Mouse (Mus musculus) kidney, postnatal 0 days (tissue): Measurements from ENCODE around the gene Elmo1. TPM values are rescaled to one million over a fixed set of nuclear protein-coding genes. Genes with fewer than 3 reads are reported as not detected.

Source experiments
- ATAC-seq: fragments of 200-750 bp; cut with Nextera tagmentation; replicated peaks from 2 replicates; pipeline ENCODE4 v1.8.0; 2017; ENCODE audit warnings: low read depth, moderate number of reproducible peaks, moderate TSS enrichment, moderate library complexity; ENCODE audit not compliant: low FRiP score
- DNase-seq: peaks from one replicate; pipeline ENCODE4 v3.0.0-alpha.2; 2016; ENCODE audit warnings: low spot score
- H3K27ac ChIP-seq: fragments of 300-500 bp; sonication (generic); 2 replicates; pipeline ENCODE4 v1.5.1; 2014; ENCODE audit warnings: mild to moderate bottlenecking
- H3K27me3 ChIP-seq: fragments of 300-500 bp; sonication (generic); 2 replicates; pipeline ENCODE4 v1.6.1; 2014; ENCODE audit warnings: low read length, mixed read lengths; ENCODE audit not compliant: insufficient read depth
- H3K36me3 ChIP-seq: fragments of 300-500 bp; sonication (generic); 2 replicates; pipeline ENCODE4 v1.6.1; 2014; ENCODE audit warnings: low read length, mixed read lengths; ENCODE audit not compliant: insufficient read depth
- H3K4me1 ChIP-seq: fragments of 300-500 bp; sonication (generic); replicated peaks from 2 replicates; pipeline ENCODE4 v1.6.1; 2014; ENCODE audit warnings: antibody characterized with exemption, low read length, mixed read lengths; ENCODE audit not compliant: insufficient read depth
- H3K4me2 ChIP-seq: fragments of 300-500 bp; sonication (generic); 2 replicates; pipeline ENCODE4 v1.6.1; 2014; ENCODE audit warnings: mild to moderate bottlenecking, low read length, moderate library complexity, mixed read lengths
- H3K4me3 ChIP-seq: fragments of 300-500 bp; sonication (generic); replicated peaks from 2 replicates; pipeline ENCODE4 v1.5.1; 2014; ENCODE audit warnings: low read depth, low read length
- H3K9ac ChIP-seq: fragments of 300-500 bp; sonication (generic); 2 replicates; pipeline ENCODE4 v1.6.1; 2014; ENCODE audit warnings: low read depth, low read length
- H3K9me3 ChIP-seq: fragments of 300-500 bp; sonication (generic); replicated peaks from 2 replicates; pipeline ENCODE4 v1.6.1; 2016; ENCODE audit warnings: low read length, inconsistent platforms, mixed read lengths
- CTCF ChIP-seq: IDR thresholded peaks from 2 replicates; pipeline ENCODE4 v1.5.1; 2016; ENCODE audit warnings: antibody characterized with exemption, low read depth, mild to moderate bottlenecking, moderate library complexity
- WGBS: fragments of 180-500 bp; shearing (Covaris S2); extraction: QIAGEN DNeasy Blood & Tissue Kit; methylation state at CpG from one replicate; pipeline ENCODE4 v1.1.7; 2014; 5-methylcytosine and 5-hydroxymethylcytosine counted together
- polyA plus RNA-seq: library from polyadenylated mRNA; unstranded; fragments of >200 nt; fragmentation: Nextera tagmentation; extraction: Ambion mirVana; gene quantifications from 2 replicates; pipeline ENCODE4 v1.2.1, GENCODE M21; 2015

The Elmo1 gene
- polyA plus RNA-seq, 1 experiment from 2014 or later = 5.1 TPM

DNA sequence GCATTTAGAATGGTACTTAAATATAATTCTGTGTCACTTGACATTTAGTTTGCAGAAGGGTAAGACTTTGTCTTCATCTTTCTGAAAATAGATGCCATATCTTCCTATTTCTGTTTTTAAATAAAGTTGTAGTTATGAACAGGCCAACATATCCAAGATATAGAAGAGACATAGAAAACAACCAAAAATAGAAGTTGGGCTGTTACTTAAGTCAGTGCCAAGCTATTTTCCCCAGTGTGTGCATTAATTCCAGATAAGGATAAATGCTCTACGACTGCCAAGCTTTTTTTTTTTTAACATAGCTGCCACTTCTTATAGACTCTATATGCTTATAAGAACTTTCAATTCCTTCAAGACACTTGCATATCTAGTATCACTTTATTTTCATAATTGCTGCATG is 511.0 kb downstream of the Elmo1 start:
- no peak for TF ChIP-seq CTCF
- Histone ChIP-seq H3K4me1 (0 out of 2 replicates have a peak, but pooled peaks cover 7% of the 10 kb centered on the region), H3K9me3 (no peaks in the 10 kb centered on the region), H3K4me2 (no peak overlapping the region), H3K36me3 (no peaks in the 10 kb centered on the region), H3K27me3 (no peaks in the 10 kb centered on the region), H3K27ac (no peak overlapping the region), H3K4me3 (no peak overlapping the region), H3K9ac (no peak overlapping the region)
- DNase-seq (no peak), ATAC-seq (no peak)
- WGBS = 75% methylated on average over 1 of the region's 1 CpGs

- ATAC-seq = 0 out of 2 replicates have a peak, but pooled peaks have one; percentile 33
- H3K36me3 ChIP-seq = no peaks in the 10 kb centered on the region
- WGBS = 67% methylated on average over 3 of the region's 3 CpGs
- H3K27me3 ChIP-seq = no peaks in the 10 kb centered on the region
- no peak overlapping the region for H3K9ac ChIP-seq
- DNase-seq = no peak
- no peak overlapping the region for H3K27ac ChIP-seq
- no peak overlapping the region for H3K4me2 ChIP-seq
- no peaks in the 10 kb centered on the region for H3K9me3 ChIP-seq
- H3K4me3 ChIP-seq = no peak overlapping the region
- no peaks in the 10 kb centered on the region for H3K4me1 ChIP-seq
- TF ChIP-seq CTCF = no peak
These were observed 516.5 kb downstream of the Elmo1 start for GRCm38 (mm10) chr13:20606891-20607290.

DNA sequence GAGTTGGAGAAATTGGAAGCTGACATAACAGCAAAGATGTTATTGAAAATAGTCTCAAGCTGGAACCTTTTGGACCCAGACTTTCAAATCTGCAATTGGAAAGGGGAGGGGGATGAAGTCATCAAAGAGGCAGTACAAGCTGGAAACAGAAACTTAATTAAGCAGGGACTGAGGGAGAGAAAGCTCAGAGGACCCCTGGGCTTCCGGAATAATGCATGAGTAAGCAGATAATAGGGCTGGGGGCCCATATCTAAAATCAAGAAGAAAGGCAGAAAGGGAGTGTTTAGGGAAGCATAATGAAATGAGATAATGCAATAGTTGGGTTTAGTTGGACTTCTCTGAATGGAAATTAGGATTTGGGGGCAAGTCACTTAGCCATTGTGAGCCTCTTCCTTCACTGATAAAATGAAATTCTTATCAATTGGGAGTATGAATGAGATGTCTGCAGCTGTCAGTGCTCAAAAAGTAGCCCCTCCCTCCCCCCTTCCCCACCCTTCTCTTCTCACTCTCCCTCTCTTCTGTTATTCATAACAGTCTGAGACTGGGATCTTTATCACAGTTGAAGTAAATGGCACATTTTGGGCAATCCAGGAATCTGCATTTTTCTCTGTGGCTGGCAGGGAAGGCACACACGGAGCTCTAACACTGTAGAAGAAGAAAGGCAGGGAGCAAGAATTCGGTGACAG is 518.8 kb downstream of the Elmo1 start:
- Histone ChIP-seq H3K27ac (no peak overlapping the region), H3K27me3 (no peaks in the 10 kb centered on the region), H3K36me3 (no peaks in the 10 kb centered on the region), H3K4me1 (no peaks in the 10 kb centered on the region), H3K4me2 (no peak overlapping the region), H3K4me3 (no peak overlapping the region), H3K9me3 (no peaks in the 10 kb centered on the region), H3K9ac (no peak overlapping the region)
- WGBS = 57% methylated on average over 3 of the region's 3 CpGs
- no peak for TF ChIP-seq CTCF
- DNase-seq (no peak), ATAC-seq (no peak)

DNA sequence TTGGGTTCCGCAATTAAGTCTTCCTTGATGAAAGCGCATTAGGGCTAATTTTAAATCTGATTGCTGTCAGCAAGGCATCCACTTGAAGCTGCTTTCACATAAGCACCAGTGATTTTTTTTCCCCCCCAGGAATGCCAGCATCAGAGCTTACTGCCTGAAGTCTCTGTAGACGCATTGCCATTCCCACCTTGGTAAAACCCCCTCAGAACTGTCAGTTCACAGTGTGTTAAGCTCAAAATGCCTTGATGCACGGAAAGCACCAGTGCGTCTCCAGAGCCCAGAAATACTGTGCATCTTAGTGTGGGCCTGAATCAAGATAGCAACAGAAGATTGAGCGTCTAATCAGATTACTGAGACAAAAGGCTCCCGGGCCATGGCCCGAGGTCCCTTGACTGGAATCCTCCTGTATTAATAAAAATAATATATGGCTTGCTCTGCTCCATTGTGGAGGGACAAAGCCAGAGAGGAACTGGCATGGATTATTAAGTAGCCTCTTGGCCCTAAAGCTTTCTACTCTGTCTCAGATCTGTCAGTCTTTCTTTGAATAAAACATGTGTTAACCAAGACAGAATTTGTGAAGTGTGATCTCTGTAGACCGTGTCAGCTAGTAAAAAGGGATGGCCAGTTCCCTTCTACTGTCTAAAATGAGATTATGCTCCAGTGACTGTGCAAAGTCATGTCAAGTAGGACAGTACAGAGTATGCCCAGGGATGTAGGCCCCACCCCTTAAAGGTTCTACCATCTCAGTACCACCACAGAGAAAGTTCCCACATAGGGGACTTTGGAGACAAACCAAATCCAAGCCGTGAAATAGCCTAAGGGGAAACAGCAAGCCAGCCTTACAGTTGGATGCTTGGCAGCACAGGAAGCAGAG is 525.4 kb downstream of the Elmo1 start:
- WGBS = 51% methylated on average over 10 of the region's 10 CpGs

GRCm38 (mm10) chr13:20619946-20620345 is 529.5 kb downstream of the Elmo1 start:
- 89% methylated on average over 5 of the region's 5 CpGs for WGBS
- no peak for ATAC-seq
- no peak overlapping the region for H3K27ac ChIP-seq

More for the DNA sequence above, 525.4 kb downstream of the Elmo1 start:
- H3K27me3 ChIP-seq = no peaks in the 10 kb centered on the region
- no peak overlapping the region for H3K9ac ChIP-seq
- no peaks in the 10 kb centered on the region for H3K36me3 ChIP-seq
- no peak overlapping the region for H3K4me2 ChIP-seq
- no peak for TF ChIP-seq CTCF
- no peaks in the 10 kb centered on the region for H3K4me1 ChIP-seq
- H3K4me3 ChIP-seq = no peak overlapping the region
- DNase-seq (no peak), ATAC-seq (no peak)
- H3K9me3 ChIP-seq = no peaks in the 10 kb centered on the region
- no peak overlapping the region for H3K27ac ChIP-seq

DNA sequence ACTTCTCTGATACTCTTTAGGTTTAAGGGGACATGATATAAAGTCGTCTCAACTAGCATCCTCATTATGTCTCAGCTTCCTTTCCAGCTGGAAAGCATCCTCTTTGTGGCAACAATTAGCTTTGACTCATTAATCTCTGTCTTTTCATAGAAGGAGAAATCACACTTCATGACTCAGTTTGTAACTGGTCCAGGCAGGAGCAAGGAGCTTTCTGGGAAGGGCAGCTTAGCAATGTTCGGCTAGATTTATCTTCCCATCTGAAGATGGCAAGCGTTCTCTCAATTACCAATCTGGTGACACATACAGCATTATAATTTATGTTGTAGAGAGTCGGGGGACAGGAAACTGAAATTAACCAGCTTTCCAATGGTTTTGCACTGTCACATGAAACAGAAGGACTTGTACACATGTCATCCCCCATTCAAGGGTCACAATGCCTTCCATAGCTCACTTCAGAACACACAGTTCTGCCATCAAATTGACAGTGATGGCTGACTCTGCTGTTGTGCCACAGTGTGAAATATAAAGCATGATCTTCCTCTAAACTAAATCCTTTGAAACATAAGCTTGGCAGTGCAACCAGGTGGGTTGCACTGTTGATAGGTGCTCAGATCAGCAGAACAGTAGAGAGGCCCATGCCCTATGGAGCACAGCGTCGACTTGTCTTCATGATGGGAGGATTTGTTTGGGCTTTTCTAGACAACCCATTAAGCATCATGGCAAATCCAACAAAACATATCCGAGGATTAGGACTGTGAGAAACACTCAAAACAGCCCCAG is 532.9 kb downstream of the Elmo1 start:
- H3K4me1 ChIP-seq = no peaks in the 10 kb centered on the region
- H3K27me3 ChIP-seq = no peaks in the 10 kb centered on the region
- no peaks in the 10 kb centered on the region for H3K9me3 ChIP-seq
- H3K27ac ChIP-seq = no peak overlapping the region
- no peaks in the 10 kb centered on the region for H3K36me3 ChIP-seq
- 28% methylated on average over 7 of the region's 7 CpGs for WGBS
- H3K9ac ChIP-seq = no peak overlapping the region
- DNase-seq (peak; percentile 71), ATAC-seq (peak; percentile 46; the same call in 1 of the 2 replicates)
- H3K4me3 ChIP-seq = no peak overlapping the region
- no peak for TF ChIP-seq CTCF
- no peak overlapping the region for H3K4me2 ChIP-seq

More at GRCm38 (mm10) chr13:20619946-20620345, 529.5 kb downstream of the Elmo1 start:
- Histone ChIP-seq H3K4me1 (no peaks in the 10 kb centered on the region), H3K27me3 (no peaks in the 10 kb centered on the region), H3K4me3 (no peak overlapping the region), H3K9me3 (no peaks in the 10 kb centered on the region), H3K4me2 (no peak overlapping the region), H3K36me3 (no peaks in the 10 kb centered on the region), H3K9ac (no peak overlapping the region)
- DNase-seq = no peak
- no peak for TF ChIP-seq CTCF
